Mouse (Mus musculus): ENCODE data around the gene Gm6525.

Gene Gm6525

DNA sequence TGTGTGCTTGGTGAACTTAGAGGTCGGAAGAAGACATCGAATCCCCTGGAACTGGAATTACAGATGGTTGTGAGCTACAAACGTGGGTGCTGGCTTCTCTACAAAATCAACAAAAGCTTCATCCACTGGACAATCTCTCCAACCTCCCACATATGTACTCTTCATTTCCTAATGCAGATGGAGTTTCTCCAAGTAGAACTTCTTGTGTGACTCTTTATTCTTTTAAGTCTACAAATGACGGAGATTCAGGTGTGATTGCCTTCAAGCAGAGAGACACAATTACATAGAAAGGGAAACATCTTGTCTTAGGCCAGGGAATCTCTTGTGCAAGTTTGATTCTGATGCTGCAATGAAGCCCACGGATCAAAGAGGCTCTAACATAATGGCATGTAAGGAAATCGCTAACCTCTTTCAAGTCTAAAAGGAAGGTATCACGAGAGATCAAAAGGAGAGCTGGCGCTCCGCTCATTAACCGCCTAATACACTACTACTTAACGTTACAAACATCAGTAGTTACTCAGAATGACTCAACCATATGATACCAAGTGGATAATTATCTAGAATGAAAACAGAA is at the start of gene Gm6525:
TSS of gene Gm6525 (plus strand) at position 524 of the 574 bp plus-strand sequence.
- DNase-seq, result no peak

DNA sequence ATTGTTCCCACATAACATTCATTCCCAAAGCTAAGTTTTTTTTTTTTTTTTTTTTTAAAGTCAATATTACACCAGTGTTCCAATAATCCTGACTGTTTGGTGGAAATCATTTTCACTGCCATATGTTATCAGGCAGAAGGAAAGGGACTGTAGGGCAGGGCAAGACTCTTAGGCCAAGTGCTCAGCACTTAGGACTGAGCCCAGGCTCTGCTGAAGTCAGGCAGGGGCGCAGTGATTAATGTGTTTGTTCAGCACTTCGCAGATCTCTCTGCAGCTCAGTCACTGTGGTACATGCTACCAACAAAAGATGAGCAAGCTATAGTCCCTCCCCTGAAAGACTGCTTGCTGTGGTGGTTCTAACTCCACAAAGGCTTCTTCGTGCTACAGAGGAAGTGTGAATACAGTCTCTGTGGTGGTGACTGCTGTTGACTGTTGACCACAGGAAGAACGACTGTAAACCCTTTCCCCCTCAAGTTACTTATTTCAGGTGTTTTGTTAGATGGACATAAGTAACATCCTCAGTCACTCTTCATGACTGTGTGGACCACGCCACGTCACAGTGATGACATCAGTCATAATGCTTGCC is 48.1 kb upstream of the Gm6525 start:
- no peak for DNase-seq

DNA sequence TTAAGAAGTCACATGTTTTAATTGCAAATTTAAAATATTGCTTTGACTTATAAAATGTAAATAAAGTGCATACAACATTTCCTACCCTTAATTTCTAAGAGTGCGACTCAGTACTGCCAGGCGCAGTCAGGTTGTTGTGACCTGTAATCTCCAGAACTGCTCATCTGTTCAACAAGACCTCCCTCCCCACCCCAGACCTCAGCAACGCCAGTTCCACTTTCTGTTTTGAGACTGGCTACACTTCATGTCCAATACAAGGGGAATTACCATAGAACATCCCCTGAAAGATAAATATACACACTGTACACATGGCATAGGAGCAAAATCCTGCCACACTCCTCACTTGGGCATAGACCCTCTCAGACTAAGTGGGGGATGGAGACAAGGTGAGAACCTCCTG is 47.2 kb upstream of the Gm6525 start:
- DNase-seq, result no peak

DNA sequence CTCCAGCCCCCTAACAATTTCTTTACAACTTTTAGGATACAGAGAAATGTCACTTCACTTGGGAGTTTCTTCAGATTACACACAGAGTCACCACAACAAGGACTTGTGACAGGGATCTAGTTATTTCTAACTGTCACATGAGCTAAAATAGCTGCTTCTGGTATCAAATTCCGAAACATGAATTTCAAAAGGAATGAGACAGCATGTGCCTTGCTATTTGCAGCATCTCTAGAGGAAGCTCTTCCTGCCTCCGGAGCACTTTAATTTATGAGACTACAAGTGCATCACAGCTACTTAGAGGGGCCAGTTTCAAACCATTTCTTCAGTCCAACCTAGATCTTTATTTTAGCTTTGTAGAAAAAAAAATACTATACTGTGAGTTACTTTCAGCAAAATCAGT is 46.5 kb upstream of the Gm6525 start:
- no peak for DNase-seq

DNA sequence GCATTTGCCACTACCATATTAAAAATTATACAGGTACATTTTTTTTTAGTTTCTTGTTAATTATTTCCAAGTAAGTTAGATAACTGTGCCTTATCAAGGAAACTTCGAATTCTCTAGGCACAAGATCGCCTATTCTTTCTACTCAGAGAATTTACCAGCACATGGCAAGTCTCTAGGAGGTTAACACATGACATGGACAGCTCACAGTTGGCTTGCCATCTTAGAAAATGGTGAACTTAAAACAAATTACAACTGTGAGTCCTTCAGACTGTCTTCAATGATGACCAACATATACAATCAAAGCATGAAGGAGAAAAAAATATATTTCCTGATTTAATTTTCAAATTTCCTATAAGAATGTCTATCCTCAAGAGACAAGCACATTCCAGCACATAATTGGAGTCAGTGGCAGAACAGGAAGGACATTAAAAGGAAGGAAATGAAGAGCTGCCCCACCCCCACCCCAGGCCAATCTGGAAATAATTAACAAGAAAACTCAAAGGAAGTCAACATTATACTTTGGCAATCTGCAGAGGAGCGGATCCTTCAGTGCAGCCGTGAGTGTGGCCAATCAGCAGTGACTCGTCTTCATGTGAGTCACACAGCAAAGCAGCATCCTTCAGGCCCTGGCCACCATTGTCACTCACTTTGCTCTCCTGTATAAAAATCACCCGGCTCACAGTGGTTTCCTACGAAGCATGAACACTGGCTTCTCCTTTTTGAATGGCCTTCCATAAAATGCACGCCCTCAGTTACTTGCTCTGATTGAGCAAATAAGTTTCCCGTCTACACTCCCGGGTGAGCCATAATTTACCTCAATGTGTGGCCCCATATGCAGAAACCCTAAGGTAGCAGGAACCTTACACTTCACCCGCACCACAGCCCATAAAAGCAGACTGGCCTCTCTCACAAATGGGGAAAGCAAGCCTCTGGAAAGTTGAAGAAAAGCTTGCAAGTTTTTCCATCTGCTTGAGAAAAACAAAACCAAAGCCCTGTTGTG is 44.7 kb upstream of the Gm6525 start:
- DNase-seq, result peak; percentile 9 to 56

DNA sequence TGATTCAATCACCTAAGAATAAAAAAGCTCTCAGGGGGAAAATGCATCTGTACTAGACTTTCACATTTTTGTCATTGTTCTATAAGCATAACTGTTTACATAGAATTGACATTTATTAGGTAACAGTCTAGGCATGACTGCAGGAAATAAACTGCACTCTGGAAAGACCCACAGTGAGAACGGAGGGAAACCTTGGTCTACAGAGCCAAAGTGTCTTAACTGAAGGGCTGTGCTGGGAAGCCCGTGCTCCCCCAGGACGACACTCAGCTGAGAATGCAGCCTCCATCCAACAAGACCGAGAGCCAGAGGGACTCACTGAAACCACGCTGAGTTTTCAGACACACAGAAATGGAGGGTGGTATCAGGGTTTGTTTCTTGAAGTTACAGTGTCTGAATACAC is 43.1 kb upstream of the Gm6525 start:
- no peak for DNase-seq

DNA sequence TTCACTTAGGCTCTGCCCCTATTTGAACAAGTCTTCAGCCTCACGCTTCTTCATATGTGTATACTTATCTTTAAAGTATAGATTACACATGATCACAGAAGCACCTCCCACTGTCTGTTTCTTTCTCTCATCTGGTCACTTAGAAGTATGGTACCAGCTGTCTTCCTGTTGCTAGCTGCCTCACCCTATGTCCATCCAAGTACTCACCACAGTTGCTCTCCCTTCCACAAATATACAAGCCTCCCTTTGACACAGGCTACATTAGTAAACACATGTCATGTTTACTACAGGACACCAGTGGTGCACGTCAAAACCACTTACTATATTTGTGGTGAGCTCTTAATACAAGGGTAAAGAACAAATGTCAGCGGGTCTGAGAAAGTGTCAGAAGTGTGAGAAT is 42.5 kb upstream of the Gm6525 start:
- DNase-seq, result no peak

DNA sequence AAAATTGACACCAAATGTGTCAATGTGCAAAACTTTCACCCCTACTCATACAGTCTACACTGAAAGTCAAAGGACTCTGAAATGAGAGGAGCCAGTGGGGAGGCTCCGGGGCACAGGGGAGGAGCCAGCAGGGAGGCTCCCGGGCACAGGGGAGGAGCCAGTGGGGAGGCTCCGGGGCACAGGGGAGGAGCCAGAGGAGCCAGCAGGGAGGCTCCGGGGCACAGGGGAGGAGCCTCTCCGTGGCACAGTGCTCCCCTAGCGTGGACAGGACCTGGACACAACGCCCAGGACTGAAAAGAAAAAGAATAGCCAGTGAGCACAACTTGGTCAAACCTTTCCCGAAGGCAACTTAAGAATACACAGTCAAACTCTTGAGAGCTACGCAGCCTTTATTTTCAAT is 38.5 kb upstream of the Gm6525 start:
- peak; percentile 24 to 69 for DNase-seq

DNA sequence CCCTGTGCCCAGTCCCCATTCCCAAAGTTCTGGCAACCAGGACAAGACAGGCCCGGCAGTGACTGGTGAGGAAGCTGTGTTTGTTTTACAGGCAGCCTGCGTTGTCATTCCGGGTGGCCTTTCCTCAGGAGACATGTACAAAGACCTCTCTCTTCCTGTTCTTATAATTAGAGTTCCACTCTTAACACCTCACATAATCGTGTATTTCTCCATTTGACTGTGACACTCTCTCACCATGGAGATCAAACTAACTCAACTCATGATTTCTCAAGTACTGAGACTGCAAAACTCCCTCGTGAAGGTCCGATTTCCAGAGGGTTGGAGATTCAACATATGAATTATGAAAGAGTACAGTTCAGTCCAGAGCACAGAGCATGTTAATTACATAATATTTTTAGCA is 38.0 kb upstream of the Gm6525 start:
- no peak for DNase-seq

DNA sequence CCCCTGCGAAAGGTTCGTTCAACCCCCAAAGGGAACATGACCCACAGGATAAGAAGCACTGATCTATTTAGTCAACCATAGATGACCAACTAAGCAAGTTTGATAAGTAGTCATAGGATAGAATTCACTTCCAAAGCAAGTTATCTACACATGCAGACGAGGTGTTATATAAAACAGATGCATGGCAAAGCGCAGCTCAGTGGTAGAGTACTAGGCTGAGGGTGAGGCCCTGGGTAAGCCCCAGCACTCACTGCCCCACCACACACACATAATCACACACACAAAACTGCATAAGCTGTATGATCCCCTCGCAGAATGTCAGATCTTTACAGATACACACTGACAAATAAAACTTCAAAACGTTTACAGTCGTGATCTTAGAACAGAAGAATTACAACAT is 37.4 kb upstream of the Gm6525 start:
- DNase-seq, result no peak

DNA sequence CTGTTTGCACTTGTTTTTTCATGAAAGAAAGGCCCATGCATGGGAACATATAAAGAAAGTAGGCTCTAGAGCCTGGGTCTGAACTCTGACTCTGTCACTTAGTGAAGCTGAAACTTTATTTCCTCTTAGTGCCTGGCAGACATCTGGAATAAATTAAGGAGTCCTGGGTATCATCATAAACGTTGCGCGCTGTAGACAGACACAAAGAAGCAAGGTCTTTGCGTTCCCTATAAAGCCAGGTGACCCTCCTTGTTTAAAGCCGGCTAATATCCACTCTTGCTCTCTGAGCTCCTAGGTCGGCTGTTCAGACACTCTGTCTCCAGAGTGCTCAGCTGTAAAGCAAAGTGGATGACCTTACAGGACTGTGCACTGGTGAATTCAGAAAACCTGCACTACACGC is 33.0 kb upstream of the Gm6525 start:
- DNase-seq, result no peak

DNA sequence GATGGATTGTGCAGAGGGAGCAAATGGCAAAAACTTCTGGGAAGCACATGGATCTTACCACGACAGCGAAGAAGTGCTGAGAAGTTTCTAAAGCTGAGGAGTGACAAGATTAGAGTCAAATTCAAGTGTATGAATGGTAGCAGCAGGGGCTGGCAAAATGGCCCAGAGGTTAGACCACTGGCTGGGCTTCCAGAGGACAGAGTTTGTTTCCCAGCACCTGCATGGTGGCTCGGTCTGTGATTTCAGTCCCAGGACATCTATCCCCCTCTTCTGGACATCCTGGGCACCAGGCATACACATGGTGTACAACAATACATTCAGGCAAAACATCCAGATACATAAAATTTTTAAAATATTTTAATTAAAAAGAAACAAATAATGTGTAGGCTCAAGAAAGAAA is 24.1 kb upstream of the Gm6525 start:
- DNase-seq, result no peak

DNA sequence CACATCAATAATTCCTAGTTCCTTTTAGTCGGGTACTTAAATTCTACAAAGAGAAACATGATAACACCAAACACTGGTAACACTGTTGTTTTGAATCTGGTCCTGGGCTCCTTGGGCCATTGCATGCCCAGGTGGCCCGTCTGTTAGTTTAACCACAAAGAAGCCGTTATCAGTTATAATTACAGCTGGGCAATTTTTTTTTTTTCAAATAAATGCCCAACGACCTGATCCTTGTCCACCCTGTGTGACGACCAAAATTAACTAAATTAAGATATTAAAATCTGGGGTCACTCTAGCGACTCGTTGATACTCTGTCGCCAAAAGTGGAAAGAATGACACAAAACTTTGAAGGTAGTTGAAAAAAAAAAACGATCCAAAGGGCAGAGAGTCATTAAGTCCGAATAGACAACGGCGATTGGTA is 19.2 kb upstream of the Gm6525 start:
- no peak for DNase-seq

DNA sequence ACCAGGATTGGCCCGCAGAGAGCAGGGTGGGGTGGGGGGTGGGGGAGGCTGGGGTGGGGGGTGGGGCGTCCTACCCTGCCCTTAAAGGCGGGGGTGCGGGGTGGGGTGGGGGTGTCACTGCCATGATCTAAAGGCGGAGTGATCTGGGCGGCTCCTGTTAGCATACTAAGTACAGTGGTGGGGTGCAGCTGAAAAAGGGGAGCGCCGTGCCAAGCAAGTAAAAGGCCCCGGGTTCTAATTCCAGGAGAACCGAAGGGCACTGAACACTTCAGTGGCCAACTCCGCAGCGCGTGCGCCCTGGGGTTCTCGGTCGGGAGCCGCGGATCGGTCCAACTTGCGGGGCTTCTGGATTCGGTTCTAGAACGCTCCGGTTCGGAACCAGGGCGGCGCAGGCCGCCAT is 18.8 kb upstream of the Gm6525 start:
- DNase-seq, result no peak

DNA sequence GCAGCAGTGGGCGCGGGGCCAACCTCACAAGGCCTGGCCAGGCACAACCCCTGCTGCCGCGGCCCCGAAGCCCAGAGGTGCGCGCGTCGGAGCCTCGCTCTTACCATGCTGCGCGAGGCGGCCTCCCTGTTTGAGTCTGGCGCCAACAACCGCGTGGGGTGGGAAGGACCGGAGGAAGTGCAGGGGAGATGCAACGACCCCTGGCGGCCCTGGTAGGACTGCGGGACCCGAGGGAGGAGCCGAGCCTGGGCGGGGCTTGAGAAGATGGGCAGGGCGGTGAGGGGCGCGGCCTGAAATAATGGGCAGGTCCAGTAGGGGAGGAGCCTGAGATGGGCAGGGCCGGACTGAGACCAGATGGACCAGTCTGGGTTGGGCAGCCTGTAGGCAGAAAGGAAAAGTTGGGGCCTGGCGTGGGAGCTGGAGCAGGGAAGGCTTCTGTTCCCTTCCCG is 18.3 kb upstream of the Gm6525 start, which contains the start of gene Mnd1:
TSS of gene Mnd1 (minus strand) at position 229 of the 449 bp plus-strand sequence.
- peak; percentile 98 to 99 for DNase-seq

DNA sequence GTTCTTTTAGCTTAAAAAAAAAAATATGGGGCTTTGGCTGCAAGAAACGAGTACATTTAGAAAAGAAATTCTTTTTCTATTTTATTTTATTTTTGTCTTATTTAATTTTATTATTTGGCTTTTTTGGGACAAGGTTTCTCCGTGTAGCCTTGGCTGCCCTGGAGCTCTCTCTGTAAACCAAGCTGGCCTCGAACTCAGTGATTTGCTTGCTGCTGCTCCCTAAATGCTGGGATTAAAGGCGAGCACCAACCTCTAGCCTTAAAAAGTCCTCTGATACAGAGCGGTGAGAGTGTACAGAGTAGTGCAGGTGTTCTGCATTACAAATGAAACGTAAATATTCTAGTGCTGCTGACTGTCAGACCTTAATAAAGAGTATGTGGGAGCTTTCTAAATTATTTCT is 17.8 kb upstream of the Gm6525 start:
- no peak for DNase-seq

DNA sequence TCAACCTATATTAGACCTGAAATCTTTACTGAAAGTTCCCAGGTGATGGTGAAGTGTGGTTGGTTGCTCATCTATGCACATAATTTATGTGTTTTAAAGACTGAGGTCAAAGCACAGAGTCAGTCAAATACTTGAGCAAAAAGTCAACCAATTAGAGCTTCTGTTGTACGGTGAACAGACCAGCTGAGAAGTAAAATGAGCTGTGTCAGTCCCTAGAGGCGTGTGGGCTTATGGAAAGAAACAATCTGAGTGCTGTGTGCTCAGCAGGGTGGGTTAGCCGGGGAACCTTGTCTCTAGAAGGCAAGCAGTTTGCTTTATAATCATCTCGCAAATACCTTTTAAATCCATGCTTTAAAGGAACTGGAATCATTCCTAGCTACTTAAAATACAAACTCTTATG is 16.9 kb upstream of the Gm6525 start:
- no peak for DNase-seq

DNA sequence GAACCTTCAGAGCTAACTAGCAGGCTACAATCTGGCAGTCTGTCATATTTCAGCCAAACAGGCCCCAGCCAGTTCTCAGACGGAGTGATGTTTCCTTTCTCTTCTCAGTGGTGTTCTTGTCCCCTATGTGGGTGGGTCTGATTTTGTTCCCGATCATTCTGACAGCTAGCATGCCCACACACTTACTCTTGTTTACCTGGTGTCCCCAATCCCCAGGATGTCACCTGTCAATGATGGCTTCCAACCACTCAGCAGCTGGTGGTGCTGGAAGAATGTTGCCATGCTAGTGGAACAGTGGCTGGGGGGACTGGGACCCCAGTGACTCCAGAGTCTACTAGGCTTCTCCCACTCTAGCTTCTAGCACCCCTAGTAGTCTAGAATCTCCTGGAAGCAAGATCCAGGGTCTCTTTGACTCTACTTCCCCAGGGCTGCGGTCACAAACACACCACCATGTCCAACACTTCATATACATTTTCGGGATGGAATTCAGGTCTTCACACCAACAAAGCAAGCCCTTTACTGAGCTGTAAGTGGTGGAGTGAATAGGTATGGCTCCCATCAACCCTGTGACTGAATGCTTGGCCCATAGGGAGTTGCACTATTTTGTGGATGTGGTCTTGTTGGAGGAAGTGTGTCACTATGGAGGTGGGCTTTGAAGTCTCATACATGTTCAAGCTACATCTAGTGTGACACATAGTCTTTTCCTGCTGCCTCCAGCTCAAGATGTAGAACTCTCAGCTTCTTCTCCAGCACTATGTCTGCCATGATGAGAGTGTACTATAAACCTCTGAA is 16.1 kb upstream of the Gm6525 start:
- DNase-seq, result no peak

DNA sequence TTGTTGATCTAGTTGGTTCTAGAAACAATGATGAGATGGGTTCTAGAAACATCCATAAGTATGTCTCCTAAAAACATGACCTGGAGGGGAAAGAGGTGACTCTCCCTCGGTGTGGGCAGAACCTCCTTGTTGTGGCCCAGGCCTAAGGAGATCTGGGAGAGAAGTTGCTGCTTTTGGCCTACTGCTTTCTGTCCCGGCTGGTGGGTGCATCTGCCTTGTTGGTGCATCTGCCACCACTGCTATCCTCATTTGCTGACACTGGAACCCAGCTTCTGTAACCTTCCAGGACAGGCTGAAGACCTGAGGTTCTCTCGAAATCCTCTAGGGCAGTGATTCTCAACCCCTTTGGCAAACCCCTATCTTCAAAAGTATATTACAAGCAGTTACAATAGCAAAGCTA is 8.5 kb upstream of the Gm6525 start:
- DNase-seq, result no peak

DNA sequence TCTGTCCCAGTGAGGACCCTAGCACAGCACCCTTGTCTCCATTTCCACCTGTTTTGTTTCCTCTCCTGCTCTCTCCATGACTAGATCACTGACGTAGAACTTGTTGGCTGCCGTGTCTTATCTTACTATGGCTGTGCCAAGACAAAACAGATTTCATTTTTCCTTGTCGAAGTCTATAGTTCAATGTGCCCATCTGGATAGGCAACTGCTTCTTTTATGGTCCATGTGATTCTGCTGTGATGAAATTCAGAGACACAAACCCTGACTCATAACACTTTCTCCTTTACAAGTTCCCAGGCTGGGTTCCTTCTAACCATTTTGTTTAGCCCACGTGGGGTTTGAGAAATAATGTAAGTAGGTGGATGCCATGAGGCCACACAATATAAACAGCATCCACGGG is 7.8 kb upstream of the Gm6525 start:
- DNase-seq, result no peak

DNA sequence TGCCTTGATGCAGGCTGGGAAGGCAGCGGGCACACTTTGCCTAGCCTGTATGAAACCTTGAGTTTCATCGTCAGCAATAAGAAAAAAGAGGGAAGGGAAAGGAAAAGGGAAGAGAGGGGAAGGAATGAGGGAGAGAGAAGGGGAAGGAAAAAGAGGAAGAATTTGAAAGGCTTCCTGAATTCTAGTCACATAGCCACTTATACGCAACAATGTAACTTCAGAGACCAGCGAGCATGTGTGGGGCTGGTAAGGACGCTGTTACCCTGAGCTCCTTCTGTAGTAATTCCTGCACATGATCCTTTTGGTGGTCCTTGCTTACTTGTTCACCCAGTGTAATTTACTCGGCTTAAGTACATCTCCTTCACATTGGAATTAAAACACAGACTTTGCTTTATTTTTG is 5.0 kb upstream of the Gm6525 start:
- no peak for DNase-seq

DNA sequence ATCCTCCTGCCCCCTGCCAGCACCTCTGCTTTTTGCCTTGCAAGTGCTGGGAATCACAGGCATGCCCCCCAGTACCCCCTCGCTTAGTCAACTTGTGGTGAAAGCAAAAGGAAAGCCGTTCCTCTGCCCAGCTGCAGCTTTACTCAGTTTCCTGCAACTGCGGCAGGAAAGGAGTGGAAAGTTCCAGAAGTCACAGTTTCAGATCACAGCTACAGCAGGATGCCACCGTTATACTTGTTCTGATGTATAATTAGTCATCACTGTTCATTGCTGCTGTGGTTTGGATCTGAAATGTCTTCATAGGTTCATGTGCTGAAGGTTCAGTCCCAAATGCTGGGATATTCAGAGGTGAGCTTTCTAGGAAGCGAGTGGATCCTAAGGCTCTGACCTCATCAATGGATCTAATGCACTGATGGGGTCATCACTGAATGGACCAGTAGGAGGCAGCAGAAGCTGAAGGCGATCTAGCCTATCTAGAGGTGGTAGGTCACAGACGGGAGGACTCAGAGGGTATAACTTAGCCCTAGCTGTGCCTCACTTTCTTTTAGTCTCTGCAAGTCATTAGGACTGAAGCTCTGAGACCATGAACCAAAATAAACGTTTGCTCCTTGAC is 4.4 kb upstream of the Gm6525 start:
- DNase-seq, result no peak

DNA sequence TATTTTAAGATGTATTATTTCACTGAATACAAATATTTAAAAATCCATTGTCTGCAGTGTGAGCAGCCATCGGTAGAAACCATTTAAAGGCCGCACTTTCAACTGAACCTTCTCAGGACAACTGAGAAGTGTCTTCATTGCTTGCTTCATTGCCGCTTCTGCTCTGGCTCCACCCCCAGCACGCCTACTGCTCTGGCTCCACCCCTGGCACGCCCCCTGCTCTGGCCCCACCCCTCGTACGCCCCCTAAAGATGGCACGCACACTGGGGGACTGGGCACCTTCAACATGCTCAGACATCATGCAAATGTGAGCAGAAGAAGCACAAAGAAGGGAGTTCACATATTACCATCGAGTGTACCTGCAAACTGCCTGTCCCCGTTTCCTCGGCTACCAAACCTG is 1.5 kb upstream of the Gm6525 start:
- no peak for DNase-seq
